Mouse (Mus musculus) heart, postnatal 0 days (tissue): ENCODE data around the gene Spint3. TPM values are rescaled to one million over a fixed set of nuclear protein-coding genes. Genes with fewer than 3 reads are reported as not detected.

Experiments
- ATAC-seq: fragments of 200-750 bp; cut with Nextera tagmentation; 2 replicates; pipeline ENCODE4 v1.8.0; 2017; ENCODE audit warnings: low read depth, moderate number of reproducible peaks, moderate library complexity; ENCODE audit not compliant: insufficient read depth
- DNase-seq: peaks from one replicate; pipeline ENCODE4 v3.0.0-alpha.2; 2016; ENCODE audit warnings: low spot score
- H3K27ac ChIP-seq: fragments of 300-500 bp; sonication (generic); 2 replicates; pipeline ENCODE4 v1.5.1; 2014; ENCODE audit warnings: low read depth, mild to moderate bottlenecking
- H3K27me3 ChIP-seq: fragments of 300-500 bp; sonication (generic); 2 replicates; pipeline ENCODE4 v1.6.1; 2014; ENCODE audit warnings: low read length, mixed read lengths; ENCODE audit not compliant: control insufficient read depth, insufficient read depth
- H3K36me3 ChIP-seq: fragments of 300-500 bp; sonication (generic); replicated peaks from 2 replicates; pipeline ENCODE4 v1.6.1; 2014; ENCODE audit warnings: low read length, mixed read lengths; ENCODE audit not compliant: control insufficient read depth, insufficient read depth
- H3K4me1 ChIP-seq: fragments of 300-500 bp; sonication (generic); 2 replicates; pipeline ENCODE4 v1.6.1; 2014; ENCODE audit warnings: antibody characterized with exemption; ENCODE audit not compliant: control insufficient read depth, insufficient read depth
- H3K4me2 ChIP-seq: fragments of 300-500 bp; sonication (generic); 2 replicates; pipeline ENCODE4 v1.6.1; 2014; ENCODE audit warnings: low read depth, mild to moderate bottlenecking, low read length, moderate library complexity
- H3K4me3 ChIP-seq: fragments of 300-500 bp; sonication (generic); 2 replicates; pipeline ENCODE4 v1.5.1; 2014; ENCODE audit warnings: low read depth, low read length
- H3K9ac ChIP-seq: fragments of 300-500 bp; sonication (generic); replicated peaks from 2 replicates; pipeline ENCODE4 v1.6.1; 2014; ENCODE audit warnings: low read depth, low read length, mixed read lengths
- H3K9me3 ChIP-seq: fragments of 300-500 bp; sonication (generic); replicated peaks from 2 replicates; pipeline ENCODE4 v1.6.1; 2016; ENCODE audit warnings: low read length; ENCODE audit not compliant: control insufficient read depth
- CTCF ChIP-seq: IDR thresholded peaks from 2 replicates; pipeline ENCODE4 v1.5.1; 2016; ENCODE audit warnings: antibody characterized with exemption, control low read depth, low read depth
- EP300 ChIP-seq: IDR thresholded peaks from 2 replicates; pipeline ENCODE4 v1.6.1; 2016; ENCODE audit warnings: antibody characterized with exemption, low read depth
- WGBS: fragments of 180-500 bp; shearing (Covaris S2); extraction: QIAGEN DNeasy Blood & Tissue Kit; methylation state at CpG from one replicate; pipeline ENCODE4 v1.1.7; 2014; 5-methylcytosine and 5-hydroxymethylcytosine counted together
- polyA plus RNA-seq: library from polyadenylated mRNA; unstranded; fragments of >200 nt; fragmentation: Nextera tagmentation; extraction: Ambion mirVana; gene quantifications from 2 replicates; pipeline ENCODE4 v1.2.1, GENCODE M21; 2015
- total RNA-seq: library from RNA; depleted of rRNA; stranded (reverse); fragments of >200 nt; gene quantifications from 2 replicates; pipeline ENCODE4 v1.2.3, GENCODE M21; 2014; ENCODE audit warnings: low replicate concordance

Spint3 gene
- total and polyA plus RNA-seq, 2 experiments from 2014 or later, result not detected

DNA sequence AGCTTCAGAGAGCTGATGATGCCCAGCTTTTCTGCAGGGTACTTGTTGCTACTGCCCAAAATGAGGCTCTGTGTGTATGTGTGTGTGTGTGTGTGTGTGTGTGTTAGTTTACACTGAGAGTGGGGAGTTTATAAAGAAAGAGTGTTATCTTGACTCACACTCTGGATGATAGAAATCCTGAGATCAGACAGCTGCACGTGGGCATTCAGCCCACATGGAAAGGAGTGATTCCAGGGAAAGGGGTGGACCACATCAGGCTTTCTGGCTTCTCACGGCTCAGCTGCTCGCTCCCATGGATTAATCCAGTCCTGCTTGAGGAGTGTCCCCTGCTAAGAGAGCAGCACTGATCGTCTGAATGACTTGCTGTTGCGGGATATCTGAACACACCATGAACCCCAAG, 31.1 kb downstream of the Spint3 start:
- H3K4me2 ChIP-seq, result no peak overlapping the region
- H3K4me3 ChIP-seq, result no peak overlapping the region
- 61% methylated on average over 5 of the region's 5 CpGs for WGBS
- DNase-seq, result no peak
- H3K27ac ChIP-seq, result no peak overlapping the region
- no peaks in the 10 kb centered on the region for H3K36me3 ChIP-seq
- H3K4me1 ChIP-seq, result no peaks in the 10 kb centered on the region
- no peak for TF ChIP-seq CTCF
- TF ChIP-seq EP300, result no peak
- H3K27me3 ChIP-seq, result 0 out of 2 replicates have a peak, but pooled peaks cover 13% of the 10 kb centered on the region
- H3K9ac ChIP-seq, result no peak overlapping the region
- H3K9me3 ChIP-seq, result no peaks in the 10 kb centered on the region
- no peak for ATAC-seq

DNA sequence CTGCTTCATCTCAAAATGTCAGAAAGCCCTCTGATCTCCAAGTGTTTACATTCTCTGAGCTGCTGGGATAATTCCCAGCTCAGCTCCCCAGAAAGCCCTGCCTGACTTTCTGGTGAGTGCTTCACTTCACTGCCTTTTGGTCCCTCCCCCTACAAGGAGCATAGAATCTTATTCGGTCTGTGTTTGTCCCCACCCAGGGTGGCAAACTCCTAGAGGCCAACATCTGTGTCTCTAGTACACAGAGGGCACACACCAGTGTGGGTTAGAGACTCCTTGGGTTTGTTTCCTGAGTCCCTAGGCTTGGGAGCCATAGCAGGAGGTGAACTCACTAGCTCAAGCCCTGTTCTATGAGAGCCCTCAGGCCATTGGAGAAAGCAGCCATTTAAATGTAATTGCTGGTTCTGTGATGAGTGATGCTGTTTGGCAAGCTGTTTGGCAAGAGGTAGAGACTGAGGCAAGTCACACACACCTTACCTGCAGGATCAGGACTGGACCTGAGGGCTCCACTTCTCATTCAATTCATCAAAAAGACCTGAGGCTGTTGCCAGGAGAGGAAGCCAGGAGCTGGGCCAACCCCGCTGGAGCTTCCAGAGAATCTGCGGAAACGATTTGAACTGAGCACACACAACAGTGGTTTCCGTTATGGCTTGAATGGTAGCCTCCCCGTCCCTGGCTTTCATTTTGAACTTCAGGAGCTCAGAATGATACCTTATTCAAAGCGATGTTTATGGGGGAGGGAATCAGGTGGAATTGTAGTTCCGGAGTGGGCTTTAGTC, 32.4 kb downstream of the Spint3 start:
- Histone ChIP-seq H3K4me2 (no peak overlapping the region), H3K4me1 (no peaks in the 10 kb centered on the region), H3K27me3 (peaks cover 13% of the 10 kb centered on the region; the same call in 1 of the 2 replicates), H3K9me3 (no peaks in the 10 kb centered on the region), H3K36me3 (no peaks in the 10 kb centered on the region), H3K27ac (no peak overlapping the region), H3K4me3 (no peak overlapping the region), H3K9ac (no peak overlapping the region)
- ATAC-seq (no peak), DNase-seq (no peak)
- TF ChIP-seq EP300 (no peak), CTCF (no peak)
- 31% methylated on average over 8 of the region's 8 CpGs for WGBS

DNA sequence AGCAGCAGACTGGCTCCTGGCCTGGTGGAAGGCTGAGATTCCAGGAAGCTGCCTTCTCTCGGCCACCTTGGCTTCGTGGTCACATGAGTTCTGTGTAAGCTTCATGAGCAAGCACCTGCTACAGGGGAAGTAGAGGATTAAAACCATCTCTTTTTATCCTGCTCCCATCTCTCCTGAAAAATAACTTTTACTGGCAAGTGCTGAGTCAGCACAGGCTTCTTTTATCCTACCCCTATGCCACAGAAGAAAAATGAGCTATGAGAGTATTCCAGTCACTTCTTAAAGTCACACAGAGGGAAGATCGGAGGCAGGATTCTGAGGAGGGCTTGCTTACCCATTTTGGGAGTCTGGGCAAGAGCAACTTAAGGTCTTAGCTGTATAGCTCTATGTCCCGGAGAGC, 36.3 kb downstream of the Spint3 start:
- H3K9me3 ChIP-seq, result no peaks in the 10 kb centered on the region
- no peak for DNase-seq
- H3K4me1 ChIP-seq, result no peaks in the 10 kb centered on the region
- 72% methylated on average over 4 of the region's 4 CpGs for WGBS
- H3K9ac ChIP-seq, result no peak overlapping the region
- no peak for ATAC-seq
- H3K36me3 ChIP-seq, result no peaks in the 10 kb centered on the region
- H3K27me3 ChIP-seq, result peaks cover 7% of the 10 kb centered on the region; the same call in 1 of the 2 replicates
- TF ChIP-seq EP300 (no peak), CTCF (no peak)
- H3K4me3 ChIP-seq, result no peak overlapping the region
- H3K27ac ChIP-seq, result no peak overlapping the region
- no peak overlapping the region for H3K4me2 ChIP-seq

DNA sequence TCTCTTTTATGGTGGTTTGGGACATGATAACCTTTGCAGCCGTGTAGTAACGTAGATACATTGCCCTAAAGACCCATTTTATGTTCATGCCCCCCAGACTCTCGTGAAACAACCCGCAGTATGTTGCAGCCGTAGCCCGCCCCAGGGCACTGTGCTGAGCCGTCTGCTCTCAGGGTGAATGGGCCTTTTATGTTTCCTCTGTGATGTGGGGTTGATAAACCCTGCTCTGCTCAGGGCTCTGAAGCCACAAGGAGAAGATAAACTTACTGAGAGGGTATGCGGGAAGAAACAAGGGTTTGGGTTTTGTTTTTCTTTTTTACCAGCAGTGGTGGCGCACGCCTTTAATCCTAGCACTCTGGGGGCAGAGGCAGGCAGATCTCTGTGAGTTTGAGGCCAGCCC, 38.9 kb downstream of the Spint3 start:
- Histone ChIP-seq H3K27me3 (no peaks in the 10 kb centered on the region; the same call in 1 of the 2 replicates), H3K4me2 (no peak overlapping the region), H3K9me3 (no peaks in the 10 kb centered on the region), H3K27ac (no peak overlapping the region), H3K4me3 (no peak overlapping the region), H3K9ac (no peak overlapping the region), H3K36me3 (no peaks in the 10 kb centered on the region), H3K4me1 (no peaks in the 10 kb centered on the region)
- TF ChIP-seq CTCF (no peak), EP300 (no peak)
- DNase-seq (no peak), ATAC-seq (no peak)
- 71% methylated on average over 10 of the region's 10 CpGs for WGBS

DNA sequence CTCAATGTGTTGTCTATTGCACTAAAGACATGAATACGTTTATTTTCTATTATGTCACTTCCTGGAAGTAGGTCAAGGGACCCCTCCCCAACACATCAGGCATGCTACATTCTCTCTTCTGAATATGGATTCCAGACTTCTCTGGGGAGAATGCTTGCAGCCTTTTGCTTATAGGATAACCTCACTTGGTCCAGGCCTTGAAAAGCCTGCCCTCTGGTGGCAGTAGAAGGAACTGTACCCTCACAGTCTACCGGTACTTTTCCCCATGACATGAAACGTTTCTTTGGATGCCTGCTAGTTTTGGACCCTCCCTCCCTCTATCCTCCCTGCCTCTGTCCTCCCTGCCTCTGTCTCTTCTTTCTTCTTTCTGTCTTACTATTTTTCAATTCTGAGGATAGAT, 42.1 kb downstream of the Spint3 start:
- ATAC-seq (no peak), DNase-seq (peak; percentile 70)
- no peaks in the 10 kb centered on the region for H3K36me3 ChIP-seq
- no peaks in the 10 kb centered on the region for H3K27me3 ChIP-seq
- H3K27ac ChIP-seq, result no peak overlapping the region
- H3K4me1 ChIP-seq, result no peaks in the 10 kb centered on the region
- TF ChIP-seq EP300, result no peak
- peak; percentile 93 for TF ChIP-seq CTCF
- H3K9ac ChIP-seq, result no peak overlapping the region
- 5% methylated on average over 3 of the region's 3 CpGs for WGBS
- H3K4me2 ChIP-seq, result no peak overlapping the region
- no peak overlapping the region for H3K4me3 ChIP-seq
- H3K9me3 ChIP-seq, result peaks cover 5% of the 10 kb centered on the region; the same call in 1 of the 2 replicates

DNA sequence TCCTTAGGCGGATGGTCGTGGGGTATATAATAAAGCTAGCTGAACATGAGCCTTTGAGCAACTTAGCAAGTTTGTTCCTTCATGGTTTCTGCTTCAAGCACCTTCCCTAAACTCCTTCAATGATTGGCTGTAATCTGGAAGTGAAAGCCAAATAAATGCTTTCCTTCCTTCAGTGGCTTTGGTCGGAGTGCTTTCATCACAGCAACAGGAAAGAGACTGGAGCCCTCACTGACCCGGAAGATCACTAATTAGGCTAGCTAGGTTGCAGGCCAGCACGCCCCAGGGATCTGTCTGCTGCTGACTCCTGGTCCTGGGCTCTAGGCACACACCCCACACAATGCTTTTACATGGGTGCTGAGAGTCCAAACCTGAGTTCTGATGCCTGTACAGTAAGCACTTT, 44.7 kb downstream of the Spint3 start:
- no peak for ATAC-seq

More for the DNA sequence above, 44.7 kb downstream of the Spint3 start:
- Histone ChIP-seq H3K36me3 (no peaks in the 10 kb centered on the region), H3K9ac (no peak overlapping the region), H3K27me3 (peaks cover 2% of the 10 kb centered on the region; the same call in 1 of the 2 replicates), H3K4me1 (no peaks in the 10 kb centered on the region), H3K4me2 (no peak overlapping the region), H3K27ac (no peak overlapping the region), H3K9me3 (peaks cover 5% of the 10 kb centered on the region; the same call in 1 of the 2 replicates), H3K4me3 (no peak overlapping the region)
- WGBS, result 59% methylated on average over 5 of the region's 5 CpGs
- TF ChIP-seq CTCF, result no peak
- no peak for TF ChIP-seq EP300
- no peak for DNase-seq
